Mouse (Mus musculus) cerebellum, adult 2 months (tissue): Measurements from ENCODE around the gene 2610507B11Rik.

Experiments used
- CTCF ChIP-seq: fragments of 200-500 bp; IDR thresholded peaks from 2 replicates; pipeline ENCODE4 v1.5.1; 2011; ENCODE audit warnings: low read depth, mild to moderate bottlenecking, control low read depth, low read length, moderate library complexity, borderline replicate concordance; ENCODE audit not compliant: insufficient read depth
- POLR2A ChIP-seq: fragments of 200-500 bp; IDR thresholded peaks from 2 replicates; pipeline ENCODE4 v1.6.1; 2011; ENCODE audit warnings: low read length, control low read depth, borderline replicate concordance; ENCODE audit not compliant: insufficient read depth

DNA sequence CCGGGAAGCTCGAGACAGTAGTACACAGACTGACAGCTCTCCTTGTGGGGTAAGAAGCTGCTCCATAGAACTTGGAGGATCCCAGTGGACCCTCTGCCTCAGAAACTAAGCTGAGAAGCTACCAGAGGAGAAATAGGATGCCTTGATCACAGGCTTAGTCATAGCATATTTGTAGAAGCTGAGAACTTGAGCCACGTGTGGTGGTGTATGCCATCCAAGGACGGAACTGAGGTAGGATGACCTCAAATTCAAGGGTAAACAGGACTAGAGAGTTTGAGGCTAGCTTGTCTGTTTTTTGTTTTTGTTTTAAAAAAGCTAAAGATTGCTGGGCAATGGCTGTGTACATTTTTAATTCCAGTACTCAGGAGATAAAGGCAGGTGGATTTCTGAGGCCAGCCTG lies 43.7 kb downstream of the 2610507B11Rik start:
- TF ChIP-seq POLR2A: no peak
- no peak for TF ChIP-seq CTCF
